Mouse (Mus musculus) CH12.LX (cell line): ENCODE results near the gene Svep1.

ENCODE experiments used
- CHD1 ChIP-seq: IDR thresholded peaks from 2 replicates; pipeline ENCODE4 v1.6.1; 2012; ENCODE audit warnings: low read depth, low read length, improper control_type of control experiment, inconsistent platforms
- CTCF ChIP-seq, 2 experiments: IDR thresholded peaks in 1 of 2; conservative IDR thresholded peaks in 1 of 2; 2 replicates each; pipeline ENCODE4 v1.5.1; 2011 to 2012; ENCODE audit warnings: low read depth in 2 of 2, low read length in 2 of 2, improper control_type of control experiment in 1 of 2, inconsistent platforms in 1 of 2, mild to moderate bottlenecking in 1 of 2, moderate library complexity in 1 of 2
- ETS1 ChIP-seq: conservative IDR thresholded peaks from 2 replicates; pipeline ENCODE4 v1.6.1; 2012; ENCODE audit warnings: low read depth, mild to moderate bottlenecking, inconsistent platforms, low read length, improper control_type of control experiment, moderate library complexity
- MAFK ChIP-seq: IDR thresholded peaks from 2 replicates; pipeline ENCODE4 v1.6.1; 2011; ENCODE audit warnings: low read length, improper control_type of control experiment; ENCODE audit not compliant: insufficient replicate concordance
- MAX ChIP-seq: IDR thresholded peaks from 2 replicates; pipeline ENCODE4 v1.6.1; 2011; ENCODE audit warnings: low read length, improper control_type of control experiment
- POLR2A ChIP-seq: IDR thresholded peaks from 2 replicates; pipeline ENCODE4 v1.6.1; 2011; ENCODE audit warnings: low read depth, mild to moderate bottlenecking, improper control_type of control experiment, low read length
- UBTF ChIP-seq: IDR thresholded peaks from 2 replicates; pipeline ENCODE4 v1.6.1; 2012; ENCODE audit warnings: low read depth, mild to moderate bottlenecking, inconsistent platforms, low read length, improper control_type of control experiment, moderate library complexity
- ZMIZ1 ChIP-seq: IDR thresholded peaks from 2 replicates; pipeline ENCODE4 v1.6.1; 2012; ENCODE audit warnings: low read depth, mild to moderate bottlenecking, inconsistent platforms, low read length, improper control_type of control experiment

- TF ChIP-seq ZMIZ1 (no peak), CTCF (conservative IDR thresholded peaks at IDR 0.05 in 1 of 2, IDR thresholded peaks at IDR 0.05 in 1 of 2; ENCODE audit: low read depth in 2 of 2, low read length in 2 of 2) (no peak), MAFK (no peak), ETS1 (no peak), UBTF (no peak), CHD1 (no peak), MAX (no peak), POLR2A (no peak)
Measured at GRCm38 (mm10) chr4:58077950-58078349, 128.7 kb downstream of the Svep1 start.
